Mouse (Mus musculus): ENCODE measurements around the gene Grb10. TPM values are rescaled to one million over a fixed set of nuclear protein-coding genes. Genes with fewer than 3 reads are reported as not detected.

The Grb10 gene
- polyA plus RNA-seq, 1 experiment from 2014 or later = 74.6 TPM

- Histone ChIP-seq H3K9me3 (replicated peaks; ENCODE audit: control insufficient read depth, low read length, poor library complexity, severe bottlenecking) (no peaks in the 10 kb centered on the region), H3K4me1 (ENCODE audit: control insufficient read depth, insufficient read depth, low read length) (peaks cover 20% of the 10 kb centered on the region), H3K36me3 (ENCODE audit: control insufficient read depth, insufficient read depth, low read length) (no peaks in the 10 kb centered on the region), H3K27me3 (ENCODE audit: control insufficient read depth, insufficient read depth, low read depth, low read length) (no peaks in the 10 kb centered on the region), H3K27ac (ENCODE audit: low read length) (peak overlapping the region; percentile 58; the same call in 1 of the 2 replicates), H3K4me3 (ENCODE audit: low read depth, low read length) (no peak overlapping the region), H3K4me2 (ENCODE audit: low read length) (no peak overlapping the region; the same call in 1 of the 2 replicates), H3K9ac (ENCODE audit: low read depth, low read length) (no peak overlapping the region)
- WGBS = 23% methylated on average over 5 of the region's 5 CpGs
- ATAC-seq = no peak; the same call in 1 of the 2 replicates
Measured at GRCm38 (mm10) chr11:11960858-11961257, 77.6 kb downstream of the Grb10 start.

- Histone ChIP-seq H3K9ac (ENCODE audit: low read depth, low read length) (no peak overlapping the region), H3K9me3 (replicated peaks; ENCODE audit: control insufficient read depth, low read length, poor library complexity, severe bottlenecking) (no peaks in the 10 kb centered on the region), H3K4me3 (ENCODE audit: low read depth, low read length) (no peak overlapping the region), H3K27me3 (ENCODE audit: control insufficient read depth, insufficient read depth, low read depth, low read length) (no peaks in the 10 kb centered on the region), H3K4me1 (ENCODE audit: control insufficient read depth, insufficient read depth, low read length) (peaks cover 20% of the 10 kb centered on the region), H3K27ac (ENCODE audit: low read length) (peak overlapping the region; percentile 28; the same call in 1 of the 2 replicates), H3K36me3 (ENCODE audit: control insufficient read depth, insufficient read depth, low read length) (no peaks in the 10 kb centered on the region), H3K4me2 (ENCODE audit: low read length) (no peak overlapping the region)
- 0 out of 2 replicates have a peak, but pooled peaks have one; percentile 29 for ATAC-seq
- 58% methylated on average over 2 of the region's 2 CpGs for WGBS
Measured at GRCm38 (mm10) chr11:11960227-11960626, 78.3 kb downstream of the Grb10 start.

GRCm38 (mm10) chr11:11958479-11958878 lies 80.0 kb downstream of the Grb10 start:
- ATAC-seq = no peak
- Histone ChIP-seq H3K9ac (ENCODE audit: low read depth, low read length) (no peak overlapping the region), H3K9me3 (replicated peaks; ENCODE audit: control insufficient read depth, low read length, poor library complexity, severe bottlenecking) (no peaks in the 10 kb centered on the region), H3K27ac (ENCODE audit: low read length) (no peak overlapping the region), H3K4me3 (ENCODE audit: low read depth, low read length) (no peak overlapping the region), H3K4me2 (ENCODE audit: low read length) (no peak overlapping the region), H3K27me3 (ENCODE audit: control insufficient read depth, insufficient read depth, low read depth, low read length) (no peaks in the 10 kb centered on the region), H3K36me3 (ENCODE audit: control insufficient read depth, insufficient read depth, low read length) (no peaks in the 10 kb centered on the region), H3K4me1 (ENCODE audit: control insufficient read depth, insufficient read depth, low read length) (peaks cover 20% of the 10 kb centered on the region)
- WGBS = 95% methylated on average over 2 of the region's 2 CpGs

GRCm38 (mm10) chr11:11958061-11958361 lies 80.5 kb downstream of the Grb10 start:
- no peaks in the 10 kb centered on the region for H3K36me3 ChIP-seq (ENCODE audit: control insufficient read depth, insufficient read depth, low read length)
- no peaks in the 10 kb centered on the region for H3K9me3 ChIP-seq (replicated peaks; ENCODE audit: control insufficient read depth, low read length, poor library complexity, severe bottlenecking)
- no peak overlapping the region for H3K4me2 ChIP-seq (ENCODE audit: low read length)
- H3K4me1 ChIP-seq (ENCODE audit: control insufficient read depth, insufficient read depth, low read length) = peaks cover 16% of the 10 kb centered on the region
- H3K9ac ChIP-seq (ENCODE audit: low read depth, low read length) = no peak overlapping the region
- no peaks in the 10 kb centered on the region for H3K27me3 ChIP-seq (ENCODE audit: control insufficient read depth, insufficient read depth, low read depth, low read length)
- no peak overlapping the region for H3K4me3 ChIP-seq (ENCODE audit: low read depth, low read length)
- no peak for ATAC-seq
- WGBS = 86% methylated on average over 2 of the region's 2 CpGs
- H3K27ac ChIP-seq (ENCODE audit: low read length) = no peak overlapping the region

GRCm38 (mm10) chr11:11957211-11958060 lies 81.0 kb downstream of the Grb10 start:
- WGBS = 89% methylated on average over 5 of the region's 5 CpGs
- H3K27me3 ChIP-seq (ENCODE audit: control insufficient read depth, insufficient read depth, low read depth, low read length) = no peaks in the 10 kb centered on the region
- ATAC-seq = no peak
- no peaks in the 10 kb centered on the region for H3K9me3 ChIP-seq (replicated peaks; ENCODE audit: control insufficient read depth, low read length, poor library complexity, severe bottlenecking)
- H3K4me3 ChIP-seq (ENCODE audit: low read depth, low read length) = no peak overlapping the region
- H3K4me2 ChIP-seq (ENCODE audit: low read length) = no peak overlapping the region
- H3K9ac ChIP-seq (ENCODE audit: low read depth, low read length) = no peak overlapping the region
- no peaks in the 10 kb centered on the region for H3K36me3 ChIP-seq (ENCODE audit: control insufficient read depth, insufficient read depth, low read length)
- peaks cover 13% of the 10 kb centered on the region for H3K4me1 ChIP-seq (ENCODE audit: control insufficient read depth, insufficient read depth, low read length)
- H3K27ac ChIP-seq (ENCODE audit: low read length) = no peak overlapping the region

- Histone ChIP-seq H3K27ac (ENCODE audit: low read length) (no peak overlapping the region), H3K36me3 (ENCODE audit: control insufficient read depth, insufficient read depth, low read length) (no peaks in the 10 kb centered on the region), H3K9ac (ENCODE audit: low read depth, low read length) (no peak overlapping the region), H3K27me3 (ENCODE audit: control insufficient read depth, insufficient read depth, low read depth, low read length) (no peaks in the 10 kb centered on the region), H3K4me2 (ENCODE audit: low read length) (no peak overlapping the region), H3K9me3 (replicated peaks; ENCODE audit: control insufficient read depth, low read length, poor library complexity, severe bottlenecking) (no peaks in the 10 kb centered on the region), H3K4me1 (ENCODE audit: control insufficient read depth, insufficient read depth, low read length) (peaks cover 5% of the 10 kb centered on the region), H3K4me3 (ENCODE audit: low read depth, low read length) (no peak overlapping the region)
- peak; percentile 56; the same call in 1 of the 2 replicates for ATAC-seq
Measured at GRCm38 (mm10) chr11:11955783-11956182, 82.7 kb downstream of the Grb10 start.

- Histone ChIP-seq H3K36me3 (ENCODE audit: control insufficient read depth, insufficient read depth, low read length) (no peaks in the 10 kb centered on the region), H3K27me3 (ENCODE audit: control insufficient read depth, insufficient read depth, low read depth, low read length) (no peaks in the 10 kb centered on the region), H3K9ac (ENCODE audit: low read depth, low read length) (no peak overlapping the region), H3K4me1 (ENCODE audit: control insufficient read depth, insufficient read depth, low read length) (no peaks in the 10 kb centered on the region; the same call in 1 of the 2 replicates), H3K9me3 (replicated peaks; ENCODE audit: control insufficient read depth, low read length, poor library complexity, severe bottlenecking) (no peaks in the 10 kb centered on the region), H3K4me3 (ENCODE audit: low read depth, low read length) (no peak overlapping the region), H3K27ac (ENCODE audit: low read length) (no peak overlapping the region), H3K4me2 (ENCODE audit: low read length) (no peak overlapping the region)
- ATAC-seq = no peak
- WGBS = 93% methylated on average over 6 of the region's 6 CpGs
Measured at GRCm38 (mm10) chr11:11954606-11955005, 83.9 kb downstream of the Grb10 start.

GRCm38 (mm10) chr11:11954115-11954438 lies 84.4 kb downstream of the Grb10 start:
- H3K4me1 ChIP-seq (ENCODE audit: control insufficient read depth, insufficient read depth, low read length) = no peaks in the 10 kb centered on the region; the same call in 1 of the 2 replicates
- no peaks in the 10 kb centered on the region for H3K36me3 ChIP-seq (ENCODE audit: control insufficient read depth, insufficient read depth, low read length)
- no peak overlapping the region for H3K4me3 ChIP-seq (ENCODE audit: low read depth, low read length)
- H3K27ac ChIP-seq (ENCODE audit: low read length) = no peak overlapping the region
- H3K4me2 ChIP-seq (ENCODE audit: low read length) = no peak overlapping the region
- no peak for ATAC-seq
- no peaks in the 10 kb centered on the region for H3K9me3 ChIP-seq (replicated peaks; ENCODE audit: control insufficient read depth, low read length, poor library complexity, severe bottlenecking)
- H3K9ac ChIP-seq (ENCODE audit: low read depth, low read length) = no peak overlapping the region
- no peaks in the 10 kb centered on the region for H3K27me3 ChIP-seq (ENCODE audit: control insufficient read depth, insufficient read depth, low read depth, low read length)
- WGBS = 86% methylated on average over 4 of the region's 4 CpGs

GRCm38 (mm10) chr11:11953364-11954114 lies 84.9 kb downstream of the Grb10 start:
- no peak for ATAC-seq
- H3K27me3 ChIP-seq (ENCODE audit: control insufficient read depth, insufficient read depth, low read depth, low read length) = no peaks in the 10 kb centered on the region
- 85% methylated on average over 11 of the region's 11 CpGs for WGBS
- no peak overlapping the region for H3K4me2 ChIP-seq (ENCODE audit: low read length)
- no peak overlapping the region for H3K9ac ChIP-seq (ENCODE audit: low read depth, low read length)
- H3K4me3 ChIP-seq (ENCODE audit: low read depth, low read length) = no peak overlapping the region
- no peak overlapping the region for H3K27ac ChIP-seq (ENCODE audit: low read length)
- no peaks in the 10 kb centered on the region for H3K9me3 ChIP-seq (replicated peaks; ENCODE audit: control insufficient read depth, low read length, poor library complexity, severe bottlenecking)
- H3K36me3 ChIP-seq (ENCODE audit: control insufficient read depth, insufficient read depth, low read length) = no peaks in the 10 kb centered on the region
- no peaks in the 10 kb centered on the region; the same call in 1 of the 2 replicates for H3K4me1 ChIP-seq (ENCODE audit: control insufficient read depth, insufficient read depth, low read length)

Data from midbrain, embryonic 16.5 days (tissue).